Mouse (Mus musculus): ENCODE measurements around the gene Abhd15. TPM values are rescaled to one million over a fixed set of nuclear protein-coding genes. Genes with fewer than 3 reads are reported as not detected.
"Not testable (repeated sequence)": the region's sequence is repeated elsewhere in the genome, so short reads cannot be mapped to it uniquely, and the experiment has no call there.

Gene Abhd15
- polyA plus RNA-seq, 1 experiment from 2014 or later = 4.2 TPM

DNA sequence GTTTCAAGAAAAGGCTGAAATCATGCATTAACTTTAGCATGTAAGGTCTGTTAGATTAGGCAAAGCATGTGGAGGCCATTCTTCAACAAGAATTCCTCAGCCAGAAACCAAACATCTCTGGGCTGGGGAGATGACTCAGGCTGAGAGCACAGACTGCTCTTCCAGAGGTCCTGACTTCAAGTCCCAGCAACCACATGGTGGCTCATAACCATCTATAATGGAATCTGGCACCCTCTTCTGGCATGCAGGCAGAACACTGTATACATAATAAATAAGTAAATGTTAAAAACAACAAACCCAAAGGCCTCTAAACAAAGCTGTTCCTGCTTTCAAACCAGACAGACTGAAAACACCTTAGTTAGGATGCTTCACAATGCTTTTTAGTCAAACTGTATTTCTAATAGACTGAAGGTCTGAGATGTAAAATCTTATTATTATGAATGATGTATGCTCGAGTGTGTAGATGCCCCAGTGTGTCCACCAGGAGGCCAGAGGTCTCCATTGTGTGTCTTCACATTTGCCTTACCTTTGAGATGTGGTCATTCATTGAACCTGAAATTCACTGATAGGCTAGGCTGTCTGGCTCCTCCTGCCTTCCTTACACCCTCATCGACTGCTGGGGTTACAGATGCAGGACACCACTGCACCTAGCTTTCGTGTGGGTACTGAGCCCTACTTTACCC, 11.0 kb downstream of the Abhd15 start:
- WGBS = 68% methylated on average over 3 of the region's 3 CpGs
- Histone ChIP-seq H3K36me3 (ENCODE audit: control insufficient read depth, insufficient read depth, low read length) (no peaks in the 10 kb centered on the region), H3K4me2 (ENCODE audit: low read depth, low read length) (no peak overlapping the region), H3K27ac (ENCODE audit: low read length) (no peak overlapping the region), H3K4me3 (replicated peaks; ENCODE audit: low read length) (no peak overlapping the region), H3K9ac (ENCODE audit: low read length) (no peak overlapping the region), H3K27me3 (ENCODE audit: control insufficient read depth, insufficient read depth, low read length) (no peaks in the 10 kb centered on the region), H3K4me1 (ENCODE audit: control insufficient read depth, insufficient read depth, low read length) (no peaks in the 10 kb centered on the region), H3K9me3 (replicated peaks; ENCODE audit: control insufficient read depth, low read length) (no peaks in the 10 kb centered on the region)
- ATAC-seq (ENCODE audit: insufficient read depth, low FRiP score) = no peak

DNA sequence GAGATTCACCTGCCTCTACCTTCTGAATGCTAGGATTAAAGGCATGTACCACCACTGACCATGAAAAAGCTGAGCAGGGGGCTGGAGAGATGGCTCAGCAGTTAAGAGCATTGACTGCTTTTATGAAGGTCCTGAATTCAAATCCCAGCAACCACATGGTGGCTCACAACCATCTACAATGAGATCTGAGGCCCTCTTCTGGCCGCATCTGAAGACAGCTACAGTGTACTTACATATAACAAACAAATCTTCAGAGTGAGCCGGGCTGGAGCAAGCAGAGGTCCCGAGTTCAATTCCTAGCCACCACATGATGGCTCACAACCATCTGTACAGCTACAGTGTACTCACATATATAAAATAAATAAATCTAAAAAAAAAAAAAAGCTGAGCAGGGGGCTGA, 13.5 kb downstream of the Abhd15 start:
- H3K9me3 ChIP-seq (replicated peaks; ENCODE audit: control insufficient read depth, low read length); H3K36me3 ChIP-seq (ENCODE audit: control insufficient read depth, insufficient read depth, low read length); ATAC-seq (ENCODE audit: insufficient read depth, low FRiP score); H3K4me1 ChIP-seq (ENCODE audit: control insufficient read depth, insufficient read depth, low read length); H3K27ac ChIP-seq (ENCODE audit: low read length); H3K4me3 ChIP-seq (replicated peaks; ENCODE audit: low read length); H3K4me2 ChIP-seq (ENCODE audit: low read depth, low read length); H3K27me3 ChIP-seq (ENCODE audit: control insufficient read depth, insufficient read depth, low read length); H3K9ac ChIP-seq (ENCODE audit: low read length): not testable (repeated sequence)
- 86% methylated on average over 3 of the region's 3 CpGs for WGBS

DNA sequence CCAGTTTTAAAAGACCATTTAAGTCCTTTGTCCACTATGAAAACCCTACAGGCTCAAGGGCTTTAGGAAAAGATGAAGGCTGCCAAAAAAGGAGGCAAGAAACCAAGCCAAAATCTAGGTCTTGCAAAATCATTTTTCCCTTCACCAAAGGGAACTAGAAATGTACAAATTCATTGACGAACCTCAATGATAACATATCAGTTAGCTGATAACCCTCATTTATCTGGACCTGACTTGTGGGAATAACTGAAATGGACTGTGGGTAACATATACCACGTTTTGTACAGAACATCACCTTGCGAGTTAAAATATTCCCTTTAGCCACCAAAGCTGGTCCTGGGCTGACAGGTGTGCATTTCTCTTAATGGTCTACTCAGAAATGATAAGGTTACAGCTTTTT, 14.7 kb downstream of the Abhd15 start:
- H3K4me2 ChIP-seq (ENCODE audit: low read depth, low read length) = no peak overlapping the region
- no peak overlapping the region for H3K4me3 ChIP-seq (replicated peaks; ENCODE audit: low read length)
- no peaks in the 10 kb centered on the region for H3K27me3 ChIP-seq (ENCODE audit: control insufficient read depth, insufficient read depth, low read length)
- ATAC-seq (ENCODE audit: insufficient read depth, low FRiP score) = no peak
- H3K9ac ChIP-seq (ENCODE audit: low read length) = no peak overlapping the region
- H3K4me1 ChIP-seq (ENCODE audit: control insufficient read depth, insufficient read depth, low read length) = no peaks in the 10 kb centered on the region
- 66% methylated on average over 3 of the region's 3 CpGs for WGBS
- no peaks in the 10 kb centered on the region for H3K9me3 ChIP-seq (replicated peaks; ENCODE audit: control insufficient read depth, low read length)
- H3K36me3 ChIP-seq (ENCODE audit: control insufficient read depth, insufficient read depth, low read length) = no peaks in the 10 kb centered on the region
- H3K27ac ChIP-seq (ENCODE audit: low read length) = no peak overlapping the region

DNA sequence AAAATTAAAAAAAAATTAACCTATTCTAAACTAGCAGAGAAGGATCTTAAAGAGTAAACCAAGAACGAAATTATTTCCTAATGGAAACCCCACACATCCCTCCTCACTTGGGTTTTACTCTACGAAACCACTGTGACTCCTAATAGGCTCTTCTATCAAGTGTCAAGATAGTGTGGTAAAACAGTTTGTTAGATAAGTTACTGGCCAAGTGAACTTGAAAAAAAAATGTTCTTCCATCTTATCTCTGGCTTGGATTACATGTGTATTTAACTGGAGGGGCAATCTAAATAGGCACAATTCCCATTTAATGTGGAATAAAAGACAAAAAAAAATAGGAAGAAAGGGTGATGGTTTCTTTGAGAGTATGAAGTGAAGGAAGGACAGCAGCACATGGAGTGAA, 15.9 kb downstream of the Abhd15 start:
- Histone ChIP-seq H3K4me2 (ENCODE audit: low read depth, low read length) (no peak overlapping the region), H3K4me3 (replicated peaks; ENCODE audit: low read length) (no peak overlapping the region), H3K9me3 (replicated peaks; ENCODE audit: control insufficient read depth, low read length) (no peaks in the 10 kb centered on the region), H3K27ac (ENCODE audit: low read length) (no peak overlapping the region), H3K36me3 (ENCODE audit: control insufficient read depth, insufficient read depth, low read length) (no peaks in the 10 kb centered on the region), H3K27me3 (ENCODE audit: control insufficient read depth, insufficient read depth, low read length) (no peaks in the 10 kb centered on the region), H3K4me1 (ENCODE audit: control insufficient read depth, insufficient read depth, low read length) (no peaks in the 10 kb centered on the region), H3K9ac (ENCODE audit: low read length) (no peak overlapping the region)
- no peak for ATAC-seq (ENCODE audit: insufficient read depth, low FRiP score)
- 74% methylated on average over 2 of the region's 2 CpGs for WGBS

DNA sequence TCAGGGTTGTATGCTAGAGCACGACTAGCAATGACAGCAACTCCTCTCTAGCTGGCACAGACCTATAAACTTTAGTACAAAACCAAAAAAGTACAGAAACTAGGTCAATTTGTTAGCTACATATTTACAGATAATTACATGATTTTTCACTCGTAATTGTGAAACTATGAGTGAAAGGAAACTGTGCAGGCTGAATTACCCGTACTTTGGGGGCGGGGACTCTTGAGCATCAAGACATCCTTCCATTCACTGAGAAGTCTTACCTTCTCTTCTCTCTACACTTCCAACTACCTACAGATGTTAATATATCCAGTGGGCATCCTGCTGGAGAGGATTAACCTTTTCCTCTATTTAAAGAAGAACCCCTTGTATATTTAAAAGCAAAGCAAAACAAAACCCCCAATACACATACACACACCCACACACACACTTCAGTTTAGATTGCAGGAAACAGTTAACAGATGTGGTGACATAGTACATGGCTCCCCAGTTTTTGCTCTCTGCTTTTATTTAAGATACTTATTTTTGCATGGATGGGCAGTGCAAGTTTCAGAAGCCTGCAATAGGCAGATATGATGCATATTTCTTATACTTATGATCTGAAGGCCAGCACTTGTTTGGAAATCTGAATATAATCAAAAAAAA, 17.4 kb downstream of the Abhd15 start:
- Histone ChIP-seq H3K9ac (ENCODE audit: low read length) (no peak overlapping the region), H3K27me3 (ENCODE audit: control insufficient read depth, insufficient read depth, low read length) (no peaks in the 10 kb centered on the region), H3K9me3 (replicated peaks; ENCODE audit: control insufficient read depth, low read length) (no peaks in the 10 kb centered on the region), H3K36me3 (ENCODE audit: control insufficient read depth, insufficient read depth, low read length) (no peaks in the 10 kb centered on the region), H3K4me2 (ENCODE audit: low read depth, low read length) (no peak overlapping the region), H3K4me3 (replicated peaks; ENCODE audit: low read length) (no peak overlapping the region), H3K27ac (ENCODE audit: low read length) (no peak overlapping the region), H3K4me1 (ENCODE audit: control insufficient read depth, insufficient read depth, low read length) (no peaks in the 10 kb centered on the region)
- no peak for ATAC-seq (ENCODE audit: insufficient read depth, low FRiP score)
- 84% methylated on average over 4 of the region's 4 CpGs for WGBS

DNA sequence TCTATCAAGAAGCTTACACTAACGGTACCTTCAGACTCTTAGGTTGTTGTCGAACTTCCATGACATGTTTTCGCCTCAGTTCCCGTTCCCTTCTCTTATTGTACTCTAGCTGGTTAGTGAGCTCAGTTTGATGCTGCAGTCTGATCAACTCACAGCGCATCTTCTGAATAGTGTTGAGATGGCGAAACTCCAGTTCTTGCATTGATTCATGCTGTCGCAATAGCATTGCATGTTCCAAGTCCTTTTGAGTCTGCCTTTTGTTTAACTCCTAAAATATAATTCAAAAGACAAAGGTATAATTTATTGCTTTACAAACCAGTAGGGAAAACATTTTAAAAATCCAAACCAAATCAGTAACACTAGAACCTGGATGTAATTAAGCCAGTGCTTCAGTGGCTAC, 30.3 kb downstream of the Abhd15 start:
- no peak overlapping the region for H3K4me2 ChIP-seq (ENCODE audit: low read depth, low read length)
- peaks cover 19% of the 10 kb centered on the region; the same call in 1 of the 2 replicates for H3K36me3 ChIP-seq (ENCODE audit: control insufficient read depth, insufficient read depth, low read length)
- no peaks in the 10 kb centered on the region for H3K9me3 ChIP-seq (replicated peaks; ENCODE audit: control insufficient read depth, low read length)
- H3K4me1 ChIP-seq (ENCODE audit: control insufficient read depth, insufficient read depth, low read length) = no peaks in the 10 kb centered on the region
- no peak overlapping the region for H3K4me3 ChIP-seq (replicated peaks; ENCODE audit: low read length)
- no peaks in the 10 kb centered on the region for H3K27me3 ChIP-seq (ENCODE audit: control insufficient read depth, insufficient read depth, low read length)
- no peak overlapping the region for H3K27ac ChIP-seq (ENCODE audit: low read length)
- H3K9ac ChIP-seq (ENCODE audit: low read length) = no peak overlapping the region
- no peak for ATAC-seq (ENCODE audit: insufficient read depth, low FRiP score)
- WGBS = 93% methylated on average over 7 of the region's 7 CpGs

DNA sequence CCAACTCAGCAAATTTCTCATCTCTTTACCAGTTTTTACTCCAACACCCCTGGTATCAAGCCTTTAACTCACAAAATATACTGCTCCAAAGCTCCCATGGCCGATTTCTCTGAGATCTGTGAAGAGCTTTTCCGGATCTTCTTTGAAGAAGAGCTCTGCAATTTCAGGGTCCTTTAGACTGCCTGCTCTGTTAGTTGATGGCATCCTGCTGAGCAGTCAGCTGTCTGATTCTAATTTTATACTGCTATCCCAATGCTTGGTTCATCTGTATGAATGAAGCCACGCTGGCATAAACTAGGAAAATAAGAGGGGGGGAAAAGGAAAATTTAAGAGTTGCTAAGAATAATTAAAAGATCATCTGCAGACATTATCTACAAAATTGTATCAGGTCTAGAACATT, 70.3 kb downstream of the Abhd15 start:
- ATAC-seq (ENCODE audit: insufficient read depth, low FRiP score) = no peak
- peaks cover 7% of the 10 kb centered on the region; the same call in 1 of the 2 replicates for H3K36me3 ChIP-seq (ENCODE audit: control insufficient read depth, insufficient read depth, low read length)
- H3K9me3 ChIP-seq (replicated peaks; ENCODE audit: control insufficient read depth, low read length) = no peaks in the 10 kb centered on the region
- H3K4me2 ChIP-seq (ENCODE audit: low read depth, low read length) = no peak overlapping the region
- H3K4me1 ChIP-seq (ENCODE audit: control insufficient read depth, insufficient read depth, low read length) = no peaks in the 10 kb centered on the region
- H3K9ac ChIP-seq (ENCODE audit: low read length) = no peak overlapping the region
- no peak overlapping the region for H3K27ac ChIP-seq (ENCODE audit: low read length)
- H3K27me3 ChIP-seq (ENCODE audit: control insufficient read depth, insufficient read depth, low read length) = no peaks in the 10 kb centered on the region
- H3K4me3 ChIP-seq (replicated peaks; ENCODE audit: low read length) = no peak overlapping the region
- WGBS = 91% methylated on average over 3 of the region's 3 CpGs

Other genes starting within 250 kb of the Abhd15 start
- 0.12 and 2.0 TPM in 2 replicates for gene Coro6, start 52.7 kb upstream of the Abhd15 start, polyA plus RNA-seq (2015; fragmentation: Nextera tagmentation; extraction: Ambion mirVana)
- 2.4 and 2.8 TPM in 2 replicates for gene Ankrd13b, start 25.4 kb upstream of the Abhd15 start, polyA plus RNA-seq (2015; fragmentation: Nextera tagmentation; extraction: Ambion mirVana)
- gene Git1, start 21.6 kb upstream of the Abhd15 start, polyA plus RNA-seq (2015; fragmentation: Nextera tagmentation; extraction: Ambion mirVana) = 7.9 and 9.1 TPM in 2 replicates
- gene Trp53i13, start 859 bp downstream of the Abhd15 start, polyA plus RNA-seq (2015; fragmentation: Nextera tagmentation; extraction: Ambion mirVana) = 25.1 and 25.5 TPM in 2 replicates
- gene Gm10392, start 4.1 kb downstream of the Abhd15 start, polyA plus RNA-seq (2015; fragmentation: Nextera tagmentation; extraction: Ambion mirVana) = 0.17 TPM in 1 of 2 replicates, not detected in the other
- 11.5 and 12.1 TPM in 2 replicates for gene Taok1, start 92.7 kb downstream of the Abhd15 start, polyA plus RNA-seq (2015; fragmentation: Nextera tagmentation; extraction: Ambion mirVana)
- 3.4 and 4.2 TPM in 2 replicates for gene Nufip2, start 171.0 kb downstream of the Abhd15 start, polyA plus RNA-seq (2015; fragmentation: Nextera tagmentation; extraction: Ambion mirVana)
- not detected in 2 replicates for gene Cryba1, start 210.2 kb downstream of the Abhd15 start, polyA plus RNA-seq (2015; fragmentation: Nextera tagmentation; extraction: Ambion mirVana)
- 44.9 and 46.0 TPM in 2 replicates for gene Myo18a, start 248.1 kb downstream of the Abhd15 start, polyA plus RNA-seq (2015; fragmentation: Nextera tagmentation; extraction: Ambion mirVana)

All from stomach, embryonic 16.5 days (tissue).